Mouse (Mus musculus) bone marrow, adult 2 months (tissue): ENCODE measurements around the gene Erbb4.

Experiments
- CTCF ChIP-seq: fragments of 200-500 bp; IDR thresholded peaks from 2 replicates; pipeline ENCODE4 v1.5.1; 2011; ENCODE audit warnings: low read length, control low read depth; ENCODE audit not compliant: control insufficient read depth, insufficient read depth
- POLR2A ChIP-seq: fragments of 200-500 bp; IDR thresholded peaks from 2 replicates; pipeline ENCODE4 v1.6.1; 2011; ENCODE audit warnings: low read depth, mild to moderate bottlenecking, control low read depth, low read length, borderline replicate concordance; ENCODE audit not compliant: control insufficient read depth

DNA sequence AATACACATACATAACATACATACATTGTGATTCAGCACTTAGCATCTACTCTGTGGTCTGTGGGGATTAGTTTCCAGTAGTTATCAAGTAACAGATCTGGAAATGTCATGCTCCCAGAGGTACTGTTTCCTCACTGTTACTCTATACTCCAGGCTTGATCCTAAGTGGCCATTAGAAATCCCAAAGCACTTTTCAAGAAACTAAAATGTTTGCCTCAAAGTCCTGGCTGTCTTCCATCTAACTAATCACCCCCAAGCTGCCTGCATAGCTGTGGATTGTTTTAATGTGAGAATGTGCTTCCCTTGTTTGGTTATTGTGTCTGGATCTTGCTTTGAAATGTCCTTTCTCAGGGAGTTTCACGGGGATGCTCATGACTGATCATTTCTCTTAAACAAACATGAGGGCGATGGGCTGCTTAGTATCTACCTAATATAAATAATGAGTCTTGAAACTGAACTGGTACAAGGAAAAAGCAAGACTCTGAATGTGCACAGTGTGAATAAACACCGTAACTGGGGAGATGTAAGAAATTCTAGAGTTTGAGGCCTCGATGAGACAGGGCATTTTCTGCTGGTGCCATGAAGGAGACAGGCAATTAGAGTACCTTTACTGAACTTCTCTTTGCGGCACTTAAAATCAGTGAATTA is 683.4 kb downstream of the Erbb4 start:
- no peak for TF ChIP-seq POLR2A
- no peak for TF ChIP-seq CTCF
